13 mouse cellular contexts compared by ENCODE assay signal in genomic region chr13:9027251-9027650, GRCm38 (mm10). TPM values are rescaled to one million over a fixed set of nuclear protein-coding genes. Genes with fewer than 3 reads are reported as not detected.
DNase-seq lines count a peak whose midpoint lies in the region; ATAC-seq lines count a peak whose summit lies in the region.
"Had no signal": no experiment of that assay in that cellular context is flagged by ENCODE, and none has a peak within 500 bp of the region (broad histone marks: within the 10 kb centered on the region; RNA-seq: fewer than 3 reads in every experiment).

No protein-coding gene starts in this region.

- H3K9me3 ChIP-seq in liver, embryonic 11.5 days (ENCODE audit: control insufficient read depth, low read length), result no peaks in the 10 kb centered on the region
- H3K9me3 ChIP-seq: forebrain, embryonic 15.5 days; midbrain, embryonic 15.5 days; stomach, embryonic 15.5 days had no signal

- no peak overlapping the region for H3K4me3 ChIP-seq in liver, embryonic 11.5 days (ENCODE audit: low read depth, low read length)
- H3K4me3 ChIP-seq: forebrain, embryonic 15.5 days; midbrain, embryonic 15.5 days; stomach, embryonic 15.5 days had no signal

- no peak for DNase-seq in liver, embryonic 11.5 days (ENCODE audit: low spot score)
- no peak for DNase-seq in liver
- no peak for DNase-seq in spleen, adult 12 weeks (ENCODE audit: low spot score)
- DNase-seq in kidney, postnatal 10 days, result no peak
- DNase-seq: cerebellum, postnatal 36 days; gastrocnemius, postnatal 10 days; lung, postnatal 36 days had no signal

- no peak overlapping the region for H3K9ac ChIP-seq in liver, embryonic 11.5 days (ENCODE audit: low read depth, low read length)
- H3K9ac ChIP-seq: forebrain, embryonic 15.5 days; midbrain, embryonic 15.5 days; stomach, embryonic 15.5 days had no signal

- 29% methylated on average over 1 of the region's 1 CpGs for WGBS in liver, embryonic 11.5 days

- H3K36me3 ChIP-seq in liver, embryonic 11.5 days (ENCODE audit: control insufficient read depth, insufficient read depth, low read length), result no peaks in the 10 kb centered on the region
- H3K36me3 ChIP-seq: forebrain, embryonic 15.5 days; midbrain, embryonic 15.5 days; stomach, embryonic 15.5 days had no signal

- no peak overlapping the region for H3K27ac ChIP-seq in liver, embryonic 11.5 days (ENCODE audit: low read depth, low read length)
- H3K27ac ChIP-seq: forebrain, embryonic 15.5 days; midbrain, embryonic 15.5 days; stomach, embryonic 15.5 days had no signal

- no peaks in the 10 kb centered on the region for H3K27me3 ChIP-seq in liver, embryonic 11.5 days (replicated peaks; ENCODE audit: control insufficient read depth, insufficient read depth, low read length)
- H3K27me3 ChIP-seq: forebrain, embryonic 15.5 days; midbrain, embryonic 15.5 days; stomach, embryonic 15.5 days had no signal

- ATAC-seq in liver, embryonic 11.5 days (replicated peaks; ENCODE audit: low FRiP score), result peak; percentile 23; the same call in 1 of the 2 replicates
- ATAC-seq in CD4-positive, CD25-positive, alpha-beta regulatory T cell, adult 4 months, result peak; percentile 80
- peak; percentile 79 for ATAC-seq in common myeloid progenitor, adult 5-6 weeks (replicated peaks; ENCODE audit: low read depth, poor library complexity, severe bottlenecking)
- 0 out of 2 replicates have a peak, but pooled peaks have one; percentile 34 for ATAC-seq in megakaryocyte-erythroid progenitor cell, adult 5-6 weeks (replicated peaks; ENCODE audit: low FRiP score, low TSS enrichment, poor library complexity, severe bottlenecking)
- ATAC-seq: forebrain, embryonic 15.5 days; midbrain, embryonic 15.5 days had no signal

- peaks cover 9% of the 10 kb centered on the region; the same call in 1 of the 2 replicates for H3K4me1 ChIP-seq in liver, embryonic 11.5 days (replicated peaks; ENCODE audit: control insufficient read depth, insufficient read depth, low read length)
- H3K4me1 ChIP-seq: forebrain, embryonic 15.5 days; midbrain, embryonic 15.5 days; stomach, embryonic 15.5 days had no signal

- H3K4me2 ChIP-seq in liver, embryonic 11.5 days, result no peak overlapping the region
- H3K4me2 ChIP-seq: forebrain, embryonic 15.5 days; midbrain, embryonic 15.5 days; stomach, embryonic 15.5 days had no signal

RNA-seq across cellular contexts. Expression of gene Gtpbp4, which starts 31.4 kb away (rescaled TPM):
- 108 and 109 TPM in 2 replicates for polyA plus RNA-seq in liver, embryonic 11.5 days (2014; fragmentation: Nextera tagmentation; extraction: Ambion mirVana)
- 10 to 100 TPM; 77.4 to 90.5 TPM for polyA plus RNA-seq in CD4-positive, CD25-positive, alpha-beta regulatory T cell, adult 4 months (2017; shearing (Covaris generic))
- 164 and 207 TPM in 2 replicates for total RNA-seq in common myeloid progenitor, adult 5-6 weeks (2017)
- 91.9 and 100 TPM in 2 replicates for total RNA-seq in megakaryocyte-erythroid progenitor cell, adult 5-6 weeks (2014; fragmentation: Nextera tagmentation)
- 177 and 213 TPM in 2 replicates for total RNA-seq in megakaryocyte-erythroid progenitor cell, adult 5-6 weeks (2017)

Comparison
In these comparisons a context has a peak if more than half of its experiments do, and no peak if none do; other contexts are left out.
1. ATAC-seq: peak in every context shown above with its lines; median percentile 80 in CD4-positive, CD25-positive, alpha-beta regulatory T cell, adult 4 months; 79 in common myeloid progenitor, adult 5-6 weeks; 34 in megakaryocyte-erythroid progenitor cell, adult 5-6 weeks; 23 in liver, embryonic 11.5 days.